Mouse (Mus musculus) T-cell, adult 66 days (primary cell): ENCODE results near the gene Vmn1r118. TPM values are rescaled to one million over a fixed set of nuclear protein-coding genes. Genes with fewer than 3 reads are reported as not detected.

Experiments
- total RNA-seq, 2 experiments: library from RNA; stranded (reverse); gene quantifications; 3 replicates in 1 of 2; 4 replicates in 1 of 2; pipeline ENCODE4 v1.2.4; 2023

Gene Vmn1r118
- total RNA-seq: not detected

DNA sequence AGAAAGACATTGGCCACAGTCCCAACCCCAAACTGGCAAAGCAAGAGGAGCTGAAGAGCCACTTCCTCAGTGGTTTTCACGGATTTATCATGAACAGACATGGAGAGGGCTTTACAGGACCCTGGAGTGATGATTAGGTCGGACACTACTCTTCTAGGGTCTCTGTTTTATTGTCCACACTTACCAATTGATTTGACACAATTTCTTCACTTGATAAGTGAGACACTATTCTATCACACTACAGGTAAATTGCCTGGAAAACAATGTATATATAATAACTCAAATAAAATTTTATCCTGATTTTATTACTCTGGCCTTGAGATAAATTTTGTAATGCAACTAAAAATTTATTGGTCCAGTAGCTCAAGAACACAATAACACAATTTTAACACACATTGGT is at the start of gene Vmn1r118:
Gene Vmn1r118 (minus strand): TSS at position 101 of the 400 bp plus-strand sequence.

DNA sequence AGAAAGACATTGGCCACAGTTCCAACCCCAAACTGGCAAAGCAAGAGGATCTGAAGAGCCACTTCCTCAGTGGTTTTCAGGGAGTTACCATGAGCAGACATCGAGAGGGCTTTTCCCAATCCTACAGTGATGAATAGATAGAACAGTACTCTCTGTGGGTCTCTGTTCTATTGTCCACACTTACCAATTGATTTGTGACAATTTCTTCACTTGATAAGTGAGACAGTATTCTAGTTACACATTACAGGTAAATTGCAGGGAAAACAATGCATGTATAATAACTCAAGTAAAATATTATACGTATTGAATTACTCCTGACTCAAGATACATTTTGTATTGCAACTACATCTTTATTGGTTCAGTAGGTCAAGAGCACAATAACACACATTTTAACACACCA is 28.1 kb downstream of the Vmn1r118 start, which contains the start of gene Vmn1r117:
Gene Vmn1r117 (minus strand): TSS at position 101 of the 400 bp plus-strand sequence.

GRCm38 (mm10) chr7:20871956-20872355 is 40.2 kb downstream of the Vmn1r118 start, which contains the start of gene Vmn1r116:
Vmn1r116 (plus strand) TSS chr7:20872256.

Other genes starting within 250 kb of the Vmn1r118 start
- not detected for gene Vmn1r107, start 243.4 kb downstream of the Vmn1r118 start, total RNA-seq
- gene Vmn1r111, start 209.1 kb downstream of the Vmn1r118 start, total RNA-seq: not detected
- gene Gm10668, start 181.7 kb downstream of the Vmn1r118 start, total RNA-seq: not detected
- gene Vmn1r112, start 141.2 kb downstream of the Vmn1r118 start, total RNA-seq: not detected
- not detected for gene Vmn1r113, start 125.1 kb downstream of the Vmn1r118 start, total RNA-seq
- gene Vmn1r114, start 100.2 kb downstream of the Vmn1r118 start, total RNA-seq: not detected
- not detected for gene Vmn1r115, start 67.4 kb downstream of the Vmn1r118 start, total RNA-seq
- not detected for gene Vmn1r116, start 40.1 kb downstream of the Vmn1r118 start, total RNA-seq
- not detected for gene Vmn1r117, start 28.2 kb downstream of the Vmn1r118 start, total RNA-seq
- not detected for gene Vmn1r119, start 100.1 kb upstream of the Vmn1r118 start, total RNA-seq
- not detected for gene Vmn1r120, start 141.4 kb upstream of the Vmn1r118 start, total RNA-seq
- gene Vmn1r121, start 186.2 kb upstream of the Vmn1r118 start, total RNA-seq: not detected
- not detected for gene Vmn1r122, start 221.8 kb upstream of the Vmn1r118 start, total RNA-seq
- gene Vmn1r123, start 249.8 kb upstream of the Vmn1r118 start, total RNA-seq: not detected